Mouse (Mus musculus) intestine, embryonic 14.5 days (tissue): Measurements from ENCODE around the gene Kdm1a. TPM values are rescaled to one million over a fixed set of nuclear protein-coding genes. Genes with fewer than 3 reads are reported as not detected.

Source experiments
- ATAC-seq: fragments of 200-750 bp; cut with Nextera tagmentation; replicated peaks from 2 replicates; pipeline ENCODE4 v1.8.0; 2017; ENCODE audit warnings: low read depth, moderate number of reproducible peaks, moderate TSS enrichment, moderate library complexity; ENCODE audit not compliant: low FRiP score, low TSS enrichment
- DNase-seq: peaks from one replicate; pipeline ENCODE4 v3.0.0-alpha.2; 2018; ENCODE audit warnings: low spot score
- H3K27ac ChIP-seq: fragments of 300-500 bp; sonication (generic); 2 replicates; pipeline ENCODE4 v1.5.1; 2014; ENCODE audit warnings: low read depth, mild to moderate bottlenecking, control low read depth
- H3K27me3 ChIP-seq: fragments of 300-500 bp; sonication (generic); replicated peaks from 2 replicates; pipeline ENCODE4 v1.6.1; 2014; ENCODE audit warnings: low read length, control low read depth; ENCODE audit not compliant: control insufficient read depth, insufficient read depth
- H3K36me3 ChIP-seq: fragments of 300-500 bp; sonication (generic); 2 replicates; pipeline ENCODE4 v1.6.1; 2014; ENCODE audit warnings: low read length, control low read depth; ENCODE audit not compliant: control insufficient read depth, insufficient read depth
- H3K4me1 ChIP-seq: fragments of 300-500 bp; sonication (generic); replicated peaks from 2 replicates; pipeline ENCODE4 v1.6.1; 2014; ENCODE audit warnings: low read length, control low read depth, mixed read lengths; ENCODE audit not compliant: control insufficient read depth, insufficient read depth
- H3K4me2 ChIP-seq: fragments of 300-500 bp; sonication (generic); 2 replicates; pipeline ENCODE4 v1.6.1; 2014; ENCODE audit warnings: low read length
- H3K4me3 ChIP-seq: fragments of 300-500 bp; sonication (generic); 2 replicates; pipeline ENCODE4 v1.5.1; 2014; ENCODE audit warnings: low read depth, low read length, control low read depth, mixed read lengths
- H3K9ac ChIP-seq: fragments of 300-500 bp; sonication (generic); 2 replicates; pipeline ENCODE4 v1.6.1; 2014; ENCODE audit warnings: mild to moderate bottlenecking, low read length
- H3K9me3 ChIP-seq: fragments of 300-500 bp; sonication (generic); 2 replicates; pipeline ENCODE4 v1.6.1; 2016; ENCODE audit warnings: low read length, control low read depth; ENCODE audit not compliant: control insufficient read depth
- WGBS: fragments of 180-500 bp; shearing (Covaris S2); extraction: QIAGEN DNeasy Blood & Tissue Kit; methylation state at CpG from one replicate; pipeline ENCODE4 v1.1.7; 2014; 5-methylcytosine and 5-hydroxymethylcytosine counted together
- polyA plus RNA-seq: library from polyadenylated mRNA; unstranded; fragments of >200 nt; fragmentation: Nextera tagmentation; extraction: Ambion mirVana; gene quantifications from 2 replicates; pipeline ENCODE4 v1.2.1, GENCODE M21; 2014

Kdm1a gene
- polyA plus RNA-seq, 1 experiment from 2014 or later = 54.8 TPM

DNA sequence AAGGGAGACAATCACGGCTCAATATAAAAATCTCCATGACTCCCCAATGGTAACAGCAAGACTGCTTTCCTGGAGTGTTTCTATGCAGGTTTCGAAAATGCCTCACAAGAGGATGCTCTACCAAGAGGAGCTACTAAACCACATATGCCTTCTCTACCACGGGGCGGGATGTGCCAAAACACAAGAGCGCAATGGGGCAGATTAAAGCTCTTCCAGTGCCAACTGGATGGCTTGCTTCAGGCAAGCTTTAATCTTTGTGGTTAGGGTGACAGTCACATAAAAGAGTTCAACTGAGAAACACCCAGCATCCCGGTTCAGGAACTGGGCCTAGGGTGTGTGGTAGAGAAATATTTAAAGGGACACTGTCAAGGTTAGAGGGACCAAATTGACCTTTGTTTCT is 39.8 kb downstream of the Kdm1a start:
- Histone ChIP-seq H3K27me3 (no peaks in the 10 kb centered on the region), H3K27ac (no peak overlapping the region), H3K36me3 (peaks cover 96% of the 10 kb centered on the region), H3K9me3 (no peaks in the 10 kb centered on the region), H3K4me3 (no peak overlapping the region), H3K9ac (no peak overlapping the region), H3K4me1 (no peaks in the 10 kb centered on the region), H3K4me2 (no peak overlapping the region)
- WGBS = 86% methylated on average over 6 of the region's 6 CpGs
- ATAC-seq (no peak), DNase-seq (no peak)

DNA sequence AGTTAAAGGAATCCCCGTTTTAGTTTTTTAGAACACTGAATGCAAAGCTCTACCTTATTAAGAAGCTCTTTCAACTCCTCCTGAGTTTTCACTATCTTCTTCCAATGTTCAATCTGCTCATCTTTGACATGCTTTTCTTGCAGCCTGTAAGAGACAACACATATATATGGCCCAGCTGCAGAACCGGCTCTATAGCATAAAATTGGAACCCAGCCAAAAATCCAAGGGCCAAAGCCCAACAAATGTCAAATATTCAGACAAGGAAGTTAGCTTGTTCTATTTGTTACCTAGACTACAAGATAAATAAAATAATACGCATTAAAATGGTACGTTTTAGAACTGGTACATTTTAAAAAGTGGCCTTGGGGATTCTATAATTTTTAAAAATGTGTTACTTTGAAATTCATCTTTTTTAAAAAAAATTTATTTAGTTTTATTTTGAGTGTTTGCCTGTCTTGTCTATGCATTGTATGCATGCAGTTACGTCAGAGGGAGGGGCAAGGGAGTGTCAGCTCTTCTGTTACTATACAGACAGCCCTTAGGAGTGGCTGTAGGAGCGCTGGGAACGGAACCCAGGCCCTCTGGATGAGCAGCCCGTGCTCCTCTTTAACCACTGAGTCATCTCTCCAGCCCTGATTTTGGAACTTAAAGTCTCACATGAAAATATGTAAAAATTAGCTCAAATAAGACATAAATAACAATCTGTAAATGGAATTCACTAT is 42.1 kb downstream of the Kdm1a start:
- ATAC-seq (no peak), DNase-seq (no peak)
- Histone ChIP-seq H3K4me2 (no peak overlapping the region), H3K36me3 (peaks cover 92% of the 10 kb centered on the region), H3K4me3 (no peak overlapping the region), H3K9me3 (no peaks in the 10 kb centered on the region), H3K9ac (no peak overlapping the region), H3K27ac (no peak overlapping the region), H3K4me1 (no peaks in the 10 kb centered on the region), H3K27me3 (no peaks in the 10 kb centered on the region)
- WGBS = 76% methylated on average over 8 of the region's 8 CpGs

DNA sequence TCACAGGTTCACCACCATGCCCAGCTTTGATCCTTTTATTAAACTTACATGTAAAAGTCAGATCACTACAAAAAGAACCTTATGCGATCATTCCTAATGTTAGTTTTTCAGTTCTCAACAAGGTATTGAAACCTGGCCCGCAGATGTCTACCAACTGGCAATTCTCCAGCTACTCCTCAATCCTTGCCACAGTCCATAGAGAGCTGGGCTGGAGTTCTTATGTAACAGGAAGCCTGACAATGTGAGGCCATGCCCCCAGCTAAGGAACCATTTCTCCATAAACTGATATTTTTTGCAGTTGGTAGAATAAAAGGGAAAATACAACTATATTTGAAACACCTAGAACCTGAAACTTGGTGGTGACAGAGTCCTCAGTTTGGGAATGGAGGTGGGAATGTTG is 42.8 kb downstream of the Kdm1a start:
- Histone ChIP-seq H3K9me3 (no peaks in the 10 kb centered on the region), H3K27ac (no peak overlapping the region), H3K4me1 (no peaks in the 10 kb centered on the region), H3K36me3 (peaks cover 90% of the 10 kb centered on the region), H3K4me2 (no peak overlapping the region), H3K4me3 (no peak overlapping the region), H3K9ac (no peak overlapping the region), H3K27me3 (no peaks in the 10 kb centered on the region)
- 94% methylated on average over 2 of the region's 2 CpGs for WGBS
- ATAC-seq = no peak
- DNase-seq = no peak

DNA sequence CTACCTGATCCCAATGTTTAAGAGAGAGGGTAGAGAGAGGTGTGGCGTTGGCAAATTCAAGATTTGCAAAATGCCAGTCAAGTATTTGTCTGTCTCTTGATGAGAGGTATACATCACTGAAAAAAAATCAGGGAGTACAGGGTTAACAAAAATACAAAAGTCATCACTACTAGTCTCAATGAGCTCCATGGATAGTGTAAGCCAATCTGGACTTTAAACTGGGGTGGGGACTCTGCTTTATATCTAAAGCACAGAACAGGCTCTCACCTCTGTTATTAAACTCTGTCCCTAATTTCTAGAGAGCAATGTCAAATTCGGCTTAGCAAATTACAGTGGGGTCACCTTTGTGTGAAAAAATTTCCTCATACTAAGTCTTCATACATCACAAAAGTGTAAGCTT is 44.9 kb downstream of the Kdm1a start:
- WGBS = 83% methylated on average over 2 of the region's 2 CpGs
- DNase-seq = no peak
- Histone ChIP-seq H3K4me1 (no peaks in the 10 kb centered on the region), H3K9me3 (no peaks in the 10 kb centered on the region), H3K36me3 (peaks cover 90% of the 10 kb centered on the region), H3K27me3 (no peaks in the 10 kb centered on the region), H3K9ac (no peak overlapping the region), H3K27ac (no peak overlapping the region), H3K4me3 (no peak overlapping the region), H3K4me2 (no peak overlapping the region)
- ATAC-seq = no peak

DNA sequence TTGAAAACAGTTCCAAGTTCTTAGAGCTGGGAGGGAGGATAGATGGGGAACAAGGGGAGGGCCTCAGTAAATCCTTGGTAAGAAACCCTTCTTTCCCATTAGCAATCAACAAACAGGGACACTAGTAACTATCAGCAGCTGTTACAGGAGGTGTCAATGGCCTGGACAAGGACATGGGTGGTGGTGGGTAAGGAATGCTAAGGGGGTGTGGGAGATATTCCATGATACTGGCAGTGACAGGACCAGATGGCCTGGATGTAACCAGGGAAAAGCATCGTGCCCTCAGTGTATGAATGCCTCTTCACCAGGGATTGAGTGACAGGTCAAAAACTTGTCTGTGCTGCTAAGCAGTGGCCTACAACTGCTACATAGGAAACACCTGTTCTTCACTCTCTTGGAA is 49.4 kb downstream of the Kdm1a start:
- no peak overlapping the region for H3K9ac ChIP-seq
- H3K27me3 ChIP-seq = no peaks in the 10 kb centered on the region
- DNase-seq = no peak
- WGBS = 81% methylated on average over 1 of the region's 1 CpGs
- no peaks in the 10 kb centered on the region for H3K9me3 ChIP-seq
- 0 out of 2 replicates have a peak, but pooled peaks cover 2% of the 10 kb centered on the region for H3K4me1 ChIP-seq
- no peak overlapping the region for H3K27ac ChIP-seq
- peaks cover 92% of the 10 kb centered on the region for H3K36me3 ChIP-seq
- no peak overlapping the region for H3K4me2 ChIP-seq
- ATAC-seq = no peak
- H3K4me3 ChIP-seq = no peak overlapping the region

DNA sequence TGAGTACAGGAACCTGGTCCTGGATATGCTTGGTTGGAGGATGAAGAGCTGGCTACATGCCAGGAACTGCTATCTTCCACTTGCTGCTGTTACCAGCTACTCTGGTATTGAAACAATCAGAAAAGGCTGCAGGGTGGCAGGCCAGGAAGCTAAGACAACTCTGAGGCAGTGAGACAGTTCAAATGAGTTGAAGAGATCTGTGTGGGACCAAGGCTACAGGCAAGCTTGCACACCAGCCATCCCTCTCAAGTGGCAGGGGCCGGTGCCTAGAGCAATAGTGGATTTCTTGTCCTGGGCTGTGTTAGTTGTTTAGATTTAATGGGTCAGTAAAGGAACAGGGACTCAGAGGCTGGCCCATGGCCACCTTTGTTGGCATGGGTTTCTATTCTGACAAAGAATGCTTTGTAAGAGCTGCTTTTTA is 54.1 kb downstream of the Kdm1a start:
- Histone ChIP-seq H3K9me3 (no peaks in the 10 kb centered on the region), H3K9ac (no peak overlapping the region), H3K4me1 (0 out of 2 replicates have a peak, but pooled peaks cover 2% of the 10 kb centered on the region), H3K36me3 (peaks cover 95% of the 10 kb centered on the region), H3K4me3 (no peak overlapping the region), H3K27me3 (no peaks in the 10 kb centered on the region), H3K27ac (no peak overlapping the region), H3K4me2 (no peak overlapping the region)
- WGBS = 87% methylated on average over 1 of the region's 1 CpGs
- DNase-seq (no peak), ATAC-seq (no peak)

DNA sequence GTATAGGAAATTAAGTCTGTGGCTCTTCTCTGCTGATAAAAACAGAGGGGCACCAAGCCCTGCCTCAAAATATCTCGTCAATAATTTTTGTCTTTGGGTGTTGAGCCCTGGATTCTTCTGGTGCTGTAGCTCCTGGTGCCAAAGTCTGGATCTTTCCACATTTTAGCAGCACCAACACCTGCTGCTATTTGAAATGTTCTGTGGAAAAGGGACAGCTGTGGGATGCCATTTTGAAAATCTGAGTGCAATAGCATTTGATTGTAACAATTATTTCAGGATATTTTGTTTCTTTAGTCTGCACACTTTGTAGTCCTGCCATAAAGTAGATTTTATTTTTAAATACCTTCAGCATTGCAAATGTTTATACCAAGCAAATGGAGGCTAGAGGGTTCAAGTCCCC is 54.8 kb downstream of the Kdm1a start:
- WGBS = 81% methylated on average over 1 of the region's 1 CpGs
- ATAC-seq = no peak
- Histone ChIP-seq H3K4me3 (no peak overlapping the region), H3K9me3 (no peaks in the 10 kb centered on the region), H3K36me3 (peaks cover 95% of the 10 kb centered on the region), H3K4me1 (0 out of 2 replicates have a peak, but pooled peaks cover 2% of the 10 kb centered on the region), H3K27ac (no peak overlapping the region), H3K4me2 (no peak overlapping the region), H3K9ac (no peak overlapping the region), H3K27me3 (no peaks in the 10 kb centered on the region)
- no peak for DNase-seq

DNA sequence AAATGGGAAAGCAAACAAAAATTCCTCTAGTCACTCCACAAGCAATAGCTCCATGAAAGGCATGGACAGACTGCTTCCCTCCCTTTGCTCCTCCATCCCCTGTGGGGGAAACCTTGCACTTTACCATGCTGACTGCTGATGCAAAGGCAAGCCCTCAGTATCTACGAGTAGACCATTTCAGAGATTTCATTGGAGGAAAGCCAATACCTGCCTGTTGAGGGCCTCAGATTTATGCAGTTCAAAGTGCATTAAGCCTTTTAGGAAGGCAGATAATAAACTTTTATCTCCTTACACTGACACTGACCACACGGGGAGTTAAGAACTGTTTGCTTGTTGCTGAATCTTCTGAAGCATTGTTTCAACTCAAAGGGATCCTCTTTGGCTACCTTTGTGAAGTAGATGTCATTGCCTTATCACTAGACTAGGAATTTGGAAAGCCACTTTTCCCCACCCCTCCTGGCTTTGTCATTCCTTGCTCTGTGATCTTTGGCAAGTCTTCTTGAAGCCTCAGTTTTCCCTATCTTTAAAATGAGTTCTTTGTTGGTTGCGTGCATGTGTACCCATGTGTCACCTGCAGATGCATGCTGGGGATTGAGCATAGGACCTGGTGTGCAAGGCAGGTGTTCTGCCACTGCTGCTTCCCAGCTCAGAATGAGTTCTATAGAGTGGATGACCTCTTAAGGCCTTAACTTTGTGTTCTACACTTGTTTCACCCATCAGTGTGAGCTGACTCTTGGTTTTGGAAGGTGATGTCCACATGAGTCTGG is 56.1 kb downstream of the Kdm1a start:
- no peak overlapping the region for H3K4me3 ChIP-seq
- H3K4me2 ChIP-seq = no peak overlapping the region
- WGBS = 64% methylated on average over 3 of the region's 3 CpGs
- peaks cover 95% of the 10 kb centered on the region for H3K36me3 ChIP-seq
- DNase-seq (no peak), ATAC-seq (no peak)
- no peaks in the 10 kb centered on the region for H3K27me3 ChIP-seq
- H3K9me3 ChIP-seq = no peaks in the 10 kb centered on the region
- H3K9ac ChIP-seq = no peak overlapping the region
- no peak overlapping the region for H3K27ac ChIP-seq
- H3K4me1 ChIP-seq = 0 out of 2 replicates have a peak, but pooled peaks cover 2% of the 10 kb centered on the region
